Mouse (Mus musculus): ENCODE measurements around the gene Dbn1. TPM values are rescaled to one million over a fixed set of nuclear protein-coding genes. Genes with fewer than 3 reads are reported as not detected.

Gene Dbn1
- total RNA-seq, 2 experiments from 2014 or later = 2.9 TPM; not detected in 1

DNA sequence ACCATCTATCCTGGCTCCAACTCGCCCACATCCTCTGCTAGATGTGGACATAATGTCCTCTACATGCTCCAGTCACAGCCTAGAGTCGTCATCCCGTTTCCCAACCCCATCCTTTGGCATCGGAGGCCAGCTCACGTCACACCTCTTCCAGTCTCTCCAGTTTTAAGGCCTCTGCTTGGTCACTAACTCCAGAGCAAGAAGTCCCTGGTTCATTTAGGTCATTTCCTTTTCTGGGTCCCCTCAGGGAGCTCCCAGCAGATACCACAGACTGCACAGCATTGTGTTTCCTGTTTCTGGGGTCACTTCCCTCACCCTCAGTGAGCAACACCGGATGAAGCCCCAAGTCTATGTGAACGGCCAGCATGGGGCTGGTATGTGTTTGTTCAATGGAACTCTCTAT lies 8.9 kb downstream of the Dbn1 start:
- ATAC-seq (ENCODE audit: poor library complexity, severe bottlenecking) = peak; percentile 89

DNA sequence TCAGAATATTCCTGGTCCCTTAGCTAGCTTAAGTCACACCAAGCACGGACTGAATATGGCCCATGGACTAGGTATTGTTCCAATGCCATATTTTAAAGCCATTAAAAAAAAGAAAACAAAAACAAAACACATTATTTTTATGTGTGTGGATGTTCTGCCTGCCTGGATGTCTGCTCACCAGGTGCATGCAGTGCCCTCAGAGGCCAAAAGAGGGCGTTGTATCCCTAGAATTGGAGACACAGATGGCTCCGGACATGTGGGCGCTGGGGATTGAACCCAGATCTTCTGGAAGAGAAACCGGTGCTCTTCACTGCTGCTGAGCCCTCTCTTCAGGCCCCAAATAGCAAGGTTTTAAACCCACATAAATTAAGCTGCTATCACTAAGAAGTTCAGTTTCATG lies 9.9 kb downstream of the Dbn1 start:
- no peak for ATAC-seq (ENCODE audit: poor library complexity, severe bottlenecking)

DNA sequence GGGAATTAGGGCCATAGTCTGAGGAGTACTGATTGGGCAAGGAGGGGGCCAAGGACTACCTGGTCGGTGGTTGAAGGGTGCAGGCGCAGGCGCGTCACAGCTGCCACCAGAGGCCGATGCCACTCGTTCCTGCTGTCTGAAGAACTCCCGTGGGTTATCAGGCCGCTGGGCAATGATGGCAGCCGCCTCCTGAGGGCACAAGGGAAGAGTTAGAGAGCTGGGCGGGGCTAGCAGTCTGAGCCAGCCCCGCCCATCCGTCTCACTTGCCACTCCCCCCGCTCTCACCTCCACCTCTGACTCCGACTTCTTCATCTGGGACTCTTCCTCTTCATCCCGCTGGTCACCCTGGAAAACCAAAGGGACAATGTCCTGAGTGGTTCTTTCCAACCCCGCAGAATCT lies 10.4 kb downstream of the Dbn1 start:
- ATAC-seq (ENCODE audit: poor library complexity, severe bottlenecking) = no peak

DNA sequence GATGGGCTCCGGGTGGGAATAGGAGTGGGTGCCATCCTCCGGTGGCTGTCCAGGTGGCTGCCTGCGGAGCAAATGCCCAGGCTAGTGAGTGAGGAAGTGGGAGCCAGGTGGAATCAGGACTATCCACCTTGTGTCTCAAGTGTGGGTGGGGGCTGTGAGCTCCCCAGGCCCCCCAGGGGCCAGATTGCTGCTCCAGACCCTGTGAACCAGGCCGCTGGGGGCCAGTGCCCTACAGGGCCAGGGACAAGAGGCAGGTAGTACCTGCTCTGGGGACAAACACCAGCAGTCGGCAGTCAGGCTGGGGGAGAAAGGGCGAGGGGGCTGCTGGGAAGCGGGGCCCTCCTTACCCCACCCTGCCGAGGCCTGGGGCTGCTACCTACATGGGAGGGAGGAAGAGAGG lies 11.7 kb downstream of the Dbn1 start:
- no peak for ATAC-seq (ENCODE audit: poor library complexity, severe bottlenecking)

DNA sequence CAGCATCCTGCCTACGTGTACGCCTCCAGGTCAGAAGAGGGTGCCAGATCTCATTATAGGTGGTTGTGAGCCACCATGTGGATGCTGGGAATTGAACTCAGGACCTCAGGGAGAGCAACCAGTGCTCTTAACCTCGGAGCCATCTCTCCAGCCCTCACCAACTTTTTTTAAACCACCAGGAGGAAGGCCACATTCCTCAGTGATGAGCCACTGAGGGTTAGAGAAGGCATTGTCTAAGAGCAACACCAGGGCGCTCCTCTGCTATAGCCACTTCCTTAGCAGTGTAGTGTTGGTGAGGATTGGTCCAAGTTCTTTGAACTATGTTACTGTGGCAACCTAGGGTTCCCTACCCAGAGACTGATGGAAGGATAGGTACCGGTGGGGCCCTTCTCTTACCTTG lies 12.2 kb downstream of the Dbn1 start:
- no peak for ATAC-seq (ENCODE audit: poor library complexity, severe bottlenecking)

DNA sequence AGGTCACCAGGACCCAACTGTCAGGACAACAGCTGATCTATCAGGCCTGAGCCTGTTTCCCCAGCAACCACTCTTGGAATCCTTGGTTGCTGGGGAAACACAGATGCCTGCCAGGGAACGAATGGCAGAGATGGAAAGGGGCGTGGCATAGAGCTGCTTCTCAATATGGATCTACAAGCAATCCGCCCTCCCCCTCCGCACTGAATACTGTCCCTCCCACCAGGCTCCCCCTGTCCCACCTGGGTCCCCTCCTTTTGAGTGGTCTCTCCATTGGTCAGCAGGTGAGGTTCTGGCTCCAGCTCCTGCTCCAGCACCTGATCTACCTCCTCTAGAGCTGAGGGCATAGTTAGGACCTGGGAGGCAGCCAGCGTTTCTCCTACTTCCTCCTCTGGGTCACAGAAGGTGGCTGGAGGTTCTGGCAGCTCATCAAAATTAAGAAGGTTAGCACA lies 13.3 kb downstream of the Dbn1 start:
- ATAC-seq (ENCODE audit: poor library complexity, severe bottlenecking) = no peak

DNA sequence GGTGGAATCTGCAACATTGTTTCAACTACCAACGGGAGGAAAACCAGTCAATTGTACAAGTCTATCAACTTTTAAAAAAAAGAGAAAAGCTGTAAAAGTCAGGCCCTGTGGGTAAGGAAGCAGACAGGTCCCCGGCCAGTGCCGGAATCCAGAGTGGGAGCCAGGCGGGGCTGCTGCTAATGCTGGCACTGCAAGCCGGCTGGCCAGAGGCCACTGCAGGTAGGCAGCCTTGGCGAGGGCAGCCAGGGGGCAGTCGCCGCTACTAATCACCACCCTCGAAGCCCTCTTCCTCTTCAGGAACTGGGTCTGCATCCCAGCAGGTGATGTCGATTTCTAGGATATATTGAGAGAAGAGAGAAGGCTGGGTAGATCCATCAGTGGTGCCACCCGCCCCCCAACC lies 13.9 kb downstream of the Dbn1 start:
- ATAC-seq (ENCODE audit: poor library complexity, severe bottlenecking) = no peak

DNA sequence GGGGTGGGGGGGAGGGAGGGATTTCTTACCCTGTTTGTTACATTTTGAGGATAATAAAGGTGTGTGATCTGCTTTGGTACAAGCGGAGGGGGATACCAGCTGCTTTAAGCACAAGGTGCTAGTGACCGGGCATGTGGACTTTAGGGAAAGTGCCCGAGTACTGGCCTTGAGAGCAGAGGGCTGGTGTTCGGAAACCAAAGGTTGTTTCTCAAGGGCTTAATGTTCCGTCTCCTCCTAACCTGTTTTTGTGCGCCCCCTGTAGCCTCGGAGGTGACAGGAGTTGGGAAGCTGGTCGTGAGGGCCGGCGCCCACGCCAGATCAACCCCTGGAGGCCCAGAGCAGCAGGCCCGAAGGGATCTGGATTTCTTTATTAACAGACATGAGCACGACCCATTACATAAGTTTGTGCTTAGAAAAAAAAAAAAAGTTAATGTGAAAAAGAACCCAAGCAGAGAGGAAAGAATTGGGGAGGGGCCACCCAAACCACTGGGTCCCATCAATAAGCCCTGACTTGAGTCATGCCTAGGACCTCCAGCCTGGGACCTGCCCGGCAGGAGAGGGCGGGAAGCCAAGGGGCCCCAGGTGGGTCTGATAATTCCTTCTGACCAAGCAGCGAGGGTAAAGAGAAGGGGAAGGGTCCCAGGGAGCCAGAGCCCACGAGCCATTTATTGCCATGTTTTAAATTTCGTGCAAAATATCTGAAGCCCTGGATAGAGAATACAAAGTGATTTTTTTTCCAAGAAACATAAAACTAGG lies 14.7 kb downstream of the Dbn1 start:
- ATAC-seq (ENCODE audit: poor library complexity, severe bottlenecking) = no peak

DNA sequence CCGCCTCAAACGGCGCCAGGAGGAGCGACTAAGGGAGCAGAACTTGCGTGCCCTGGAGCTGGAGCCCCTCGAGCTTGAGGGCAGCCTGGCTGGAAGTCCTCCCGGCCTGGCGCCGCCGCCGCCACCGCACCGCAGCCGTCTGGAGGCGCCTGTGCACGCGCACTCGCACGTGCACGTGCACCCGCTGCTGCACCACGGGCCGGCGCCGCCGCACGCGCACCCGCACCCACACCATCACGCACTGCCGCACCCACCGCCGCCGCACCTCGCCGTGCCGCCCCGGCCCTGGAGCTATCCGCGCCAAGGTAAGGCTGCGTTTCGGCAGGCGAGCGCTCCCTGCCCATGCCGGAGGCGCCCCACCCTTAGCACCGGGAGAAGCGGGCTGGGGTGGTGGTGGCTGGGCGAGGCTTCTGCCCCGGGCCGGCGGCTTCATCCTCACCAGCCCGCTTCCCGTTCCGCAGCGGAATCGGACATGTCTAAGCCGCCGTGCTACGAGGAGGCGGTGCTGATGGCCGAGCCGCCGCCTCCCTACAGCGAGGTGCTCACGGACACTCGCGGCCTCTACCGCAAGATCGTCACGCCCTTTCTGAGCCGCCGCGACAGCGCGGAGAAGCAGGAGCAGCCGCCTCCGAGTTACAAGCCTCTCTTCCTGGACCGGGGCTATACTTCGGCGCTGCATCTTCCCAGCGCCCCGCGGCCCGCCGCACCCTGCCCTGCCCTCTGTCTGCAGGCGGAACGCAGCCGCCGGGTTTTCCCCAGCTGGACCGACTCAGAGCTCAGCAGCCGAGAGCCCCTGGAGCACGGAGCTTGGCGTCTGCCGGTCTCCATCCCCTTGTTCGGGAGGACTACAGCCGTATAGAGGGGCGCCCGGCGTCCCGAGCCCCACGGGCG lies 15.5 kb downstream of the Dbn1 start:
- ATAC-seq (ENCODE audit: poor library complexity, severe bottlenecking) = peak; percentile 55

DNA sequence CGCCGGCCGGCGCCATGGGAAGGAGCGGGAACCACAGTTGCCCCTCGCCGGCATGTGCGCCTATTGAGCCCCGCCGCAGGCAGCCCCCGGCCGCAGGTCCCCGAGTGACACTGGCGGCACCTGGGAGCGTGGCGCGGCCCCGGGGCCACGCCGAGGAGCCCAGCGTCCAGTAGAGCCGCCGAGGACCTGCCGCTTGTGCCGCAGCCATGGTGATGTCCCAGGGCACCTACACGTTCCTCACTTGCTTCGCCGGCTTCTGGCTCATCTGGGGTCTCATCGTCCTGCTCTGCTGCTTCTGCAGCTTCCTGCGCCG lies 16.1 kb downstream of the Dbn1 start:
- no peak for ATAC-seq (ENCODE audit: poor library complexity, severe bottlenecking)

DNA sequence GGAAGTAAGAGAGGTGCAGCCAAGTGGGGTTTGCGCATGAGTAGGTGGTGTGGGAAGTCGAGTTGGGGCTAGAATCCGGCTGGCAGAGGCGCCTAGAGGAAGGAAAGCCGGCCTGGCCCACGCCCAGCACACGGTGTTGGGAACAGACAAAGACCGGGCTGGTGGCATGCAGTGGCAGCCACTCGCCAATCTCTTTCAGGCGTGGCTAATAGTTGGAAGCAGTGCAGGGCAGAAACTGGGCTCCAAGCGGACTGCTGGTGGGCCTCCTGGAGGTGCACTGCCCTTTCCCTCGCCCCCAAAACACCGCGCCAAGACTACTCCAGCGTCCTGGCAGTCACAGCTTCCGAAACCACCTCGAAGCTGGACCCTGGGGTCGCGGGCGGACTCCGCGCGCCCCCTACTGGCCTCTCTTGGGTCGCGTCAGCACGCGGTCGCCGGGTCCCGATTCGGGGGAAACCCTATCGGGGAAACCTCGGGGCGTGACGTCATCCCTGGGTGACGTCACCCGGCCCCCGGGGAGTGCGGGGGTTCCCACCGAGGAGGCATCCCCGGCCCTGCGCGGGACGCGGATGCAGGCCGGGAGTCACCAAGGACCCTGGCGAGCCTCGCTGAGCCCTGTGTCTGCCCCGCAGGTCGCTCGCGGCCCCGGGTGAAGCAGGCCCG lies 16.6 kb downstream of the Dbn1 start:
- ATAC-seq (ENCODE audit: poor library complexity, severe bottlenecking) = peak; percentile 54

DNA sequence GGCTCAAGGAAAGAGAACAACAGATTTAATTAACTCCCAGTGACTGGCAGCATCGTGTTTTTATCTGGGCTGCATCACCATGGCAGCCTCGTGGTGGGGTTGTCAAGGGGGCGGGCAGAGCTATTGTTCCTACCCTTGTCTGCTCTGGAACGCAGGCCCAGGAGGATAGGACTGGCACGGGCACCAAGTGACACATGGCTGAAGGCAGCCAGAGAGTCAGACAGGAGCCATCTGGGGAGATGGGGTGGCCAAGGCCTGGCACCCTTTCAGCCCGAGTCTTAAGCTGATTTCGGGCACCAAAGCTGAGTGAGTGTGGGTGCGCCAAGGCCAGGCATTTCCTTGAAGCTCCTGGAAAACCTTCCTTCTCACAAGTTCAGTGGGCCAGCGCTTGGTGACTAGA lies 17.5 kb downstream of the Dbn1 start:
- ATAC-seq (ENCODE audit: poor library complexity, severe bottlenecking) = no peak

DNA sequence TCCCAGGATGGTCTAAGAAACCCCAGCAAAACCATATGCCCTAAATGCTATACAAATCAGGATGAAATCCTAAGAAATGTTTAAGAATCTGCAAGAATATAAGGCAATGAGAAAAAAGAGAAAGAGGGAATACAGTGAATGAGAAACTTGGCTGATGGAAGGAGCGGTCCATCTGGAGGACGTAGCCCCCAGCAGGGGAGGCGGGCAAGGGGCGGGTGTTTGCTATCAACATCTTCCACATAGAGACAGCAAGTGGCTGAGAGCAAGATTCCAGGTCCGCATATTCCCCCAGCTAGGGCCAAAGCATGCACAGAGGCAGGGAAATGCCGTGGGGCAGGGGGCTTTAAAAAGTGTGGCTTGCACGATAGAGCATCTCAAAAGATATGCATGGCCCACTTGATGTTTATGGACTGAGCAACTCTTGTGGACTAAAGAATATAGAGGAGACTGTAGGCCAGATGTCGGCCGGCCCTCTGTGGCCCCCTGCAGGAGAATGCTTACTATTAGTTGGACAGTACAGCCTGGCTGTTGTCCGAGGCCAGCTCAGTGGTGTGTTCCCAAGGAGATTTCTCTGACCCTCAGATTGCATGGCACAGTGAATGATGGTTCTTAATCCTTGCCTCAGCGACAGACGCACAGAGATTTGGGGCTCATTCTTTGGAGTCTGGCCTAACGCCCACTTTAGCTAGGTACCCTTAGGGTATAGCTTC lies 18.9 kb downstream of the Dbn1 start:
- no peak for ATAC-seq (ENCODE audit: poor library complexity, severe bottlenecking)

DNA sequence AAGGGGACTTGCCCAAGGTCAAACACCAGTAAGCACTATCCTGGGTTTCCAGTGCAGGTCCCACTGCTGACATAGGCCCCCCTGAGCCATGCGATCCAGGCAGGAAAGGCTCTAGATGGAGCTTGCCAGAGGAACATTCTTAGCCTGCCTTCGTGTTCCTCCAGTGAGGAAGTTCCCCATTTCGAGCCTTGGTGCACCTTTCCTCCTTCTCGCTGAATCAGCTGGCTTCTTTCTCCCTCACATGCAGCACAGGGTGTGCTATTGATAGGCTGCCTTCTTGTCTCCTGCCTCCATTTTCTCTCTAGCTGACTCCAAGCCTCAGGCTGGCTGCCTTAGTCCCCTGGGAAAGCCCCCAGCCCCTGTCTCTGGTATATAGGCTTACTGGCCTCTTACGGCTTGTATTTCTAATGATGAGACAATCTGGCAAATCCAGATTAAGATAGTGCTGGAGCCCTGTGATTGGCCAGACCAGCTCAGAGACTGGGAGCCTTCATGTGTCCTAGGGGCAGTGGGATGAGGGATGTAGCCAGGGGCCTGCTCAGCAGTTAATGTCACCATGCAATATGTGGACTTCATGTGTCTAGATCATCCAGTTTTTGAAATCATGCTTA lies 22.0 kb downstream of the Dbn1 start:
- ATAC-seq (ENCODE audit: poor library complexity, severe bottlenecking) = peak; percentile 31; the same call in 1 of the 2 replicates

DNA sequence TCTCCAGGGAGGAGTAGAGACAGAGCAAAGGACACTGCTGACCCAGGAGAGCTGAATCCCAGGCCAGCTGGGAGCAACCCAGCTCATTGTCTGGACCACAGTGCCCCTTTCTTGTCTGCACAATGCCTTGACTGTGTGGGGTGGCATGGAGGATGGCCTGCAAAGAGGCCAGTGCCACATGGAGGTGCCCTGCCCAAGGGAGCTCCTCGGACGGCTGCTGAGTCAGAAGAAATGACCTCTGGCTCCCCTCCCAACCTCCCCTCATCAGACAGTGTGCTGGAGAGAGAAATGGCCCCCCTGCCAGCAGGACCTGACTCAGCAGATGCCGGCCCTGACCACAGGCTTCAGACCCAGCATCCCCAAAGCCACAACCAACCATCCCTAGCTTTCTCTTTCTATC lies 22.7 kb downstream of the Dbn1 start:
- ATAC-seq (ENCODE audit: poor library complexity, severe bottlenecking) = peak; percentile 27

DNA sequence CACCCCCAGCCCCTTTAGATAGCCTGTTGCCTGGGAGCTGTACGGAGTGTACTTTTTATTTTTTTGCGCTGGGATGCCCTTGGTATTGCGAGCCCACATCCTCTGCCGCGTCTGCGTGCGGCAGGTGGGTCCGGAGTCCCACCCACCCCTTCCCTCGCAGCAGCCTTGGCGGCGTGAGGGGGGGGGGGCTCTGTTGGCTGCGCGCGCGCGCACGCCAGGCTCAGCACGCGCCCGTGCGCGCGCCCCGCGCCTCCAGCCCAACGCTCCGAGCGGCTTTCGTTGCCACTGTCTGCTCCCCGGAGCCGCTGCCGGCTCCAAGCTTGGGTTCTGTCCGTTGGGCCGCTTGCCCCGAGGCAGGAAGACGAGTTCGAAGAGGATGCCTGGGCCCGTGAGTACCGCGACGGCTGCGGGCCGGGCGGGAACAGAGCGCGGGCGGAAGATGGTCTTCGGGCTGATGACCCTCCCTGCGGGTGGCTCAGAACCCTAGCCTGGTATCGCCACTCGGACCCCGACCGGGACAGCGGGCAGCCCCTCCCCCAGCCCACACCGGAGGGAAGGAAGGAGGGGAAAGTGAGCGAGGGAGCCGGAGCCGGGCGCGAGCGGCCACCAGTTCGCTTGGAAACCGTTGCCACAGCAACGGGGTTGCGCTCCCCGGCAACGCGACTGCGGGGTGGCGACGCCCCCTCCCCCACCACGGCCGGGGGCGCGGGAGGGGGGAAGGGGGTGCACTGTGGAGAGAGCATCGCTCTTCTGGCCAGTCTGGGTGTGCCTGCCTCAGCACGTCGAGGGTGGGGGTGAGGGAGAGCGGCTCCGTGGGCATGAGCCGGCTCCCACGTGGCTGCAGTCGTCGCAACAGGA lies 23.7 kb downstream of the Dbn1 start, which contains the start of gene Prr7:
Gene Prr7 (plus strand): TSS at position 241 of the 858 bp plus-strand sequence.
- ATAC-seq (ENCODE audit: poor library complexity, severe bottlenecking) = peak; percentile 21; the same call in 1 of the 2 replicates

DNA sequence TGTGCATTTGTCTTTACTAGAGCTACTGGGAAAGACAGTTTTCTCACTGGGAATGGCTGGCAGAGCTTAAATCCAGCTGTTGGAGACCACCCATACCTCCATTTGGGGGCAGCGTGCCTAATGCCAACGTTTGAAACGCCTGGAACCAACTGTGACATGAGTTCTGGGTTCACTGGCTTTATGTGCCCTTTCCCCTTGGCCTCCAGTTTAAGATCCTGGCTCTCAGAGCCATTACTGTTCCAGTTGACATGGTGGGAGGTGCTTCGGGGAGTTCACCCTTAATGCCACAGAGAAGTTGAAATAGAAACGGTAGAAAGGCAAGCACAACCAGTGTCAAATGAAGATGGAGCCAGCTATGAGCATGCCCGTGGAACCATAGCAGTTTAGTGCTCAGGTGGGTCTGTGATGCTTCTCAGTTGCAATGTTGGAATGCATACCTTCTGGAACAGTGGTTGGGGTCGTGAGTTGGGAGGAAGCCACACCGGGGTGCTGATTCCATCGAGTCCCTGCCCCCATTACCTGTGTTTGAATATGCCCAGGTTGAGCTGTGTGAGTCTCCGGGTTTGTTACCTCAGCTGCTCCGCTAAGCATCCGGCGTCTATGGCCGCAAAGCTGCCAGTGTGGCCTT lies 24.4 kb downstream of the Dbn1 start:
- ATAC-seq (ENCODE audit: poor library complexity, severe bottlenecking) = no peak

DNA sequence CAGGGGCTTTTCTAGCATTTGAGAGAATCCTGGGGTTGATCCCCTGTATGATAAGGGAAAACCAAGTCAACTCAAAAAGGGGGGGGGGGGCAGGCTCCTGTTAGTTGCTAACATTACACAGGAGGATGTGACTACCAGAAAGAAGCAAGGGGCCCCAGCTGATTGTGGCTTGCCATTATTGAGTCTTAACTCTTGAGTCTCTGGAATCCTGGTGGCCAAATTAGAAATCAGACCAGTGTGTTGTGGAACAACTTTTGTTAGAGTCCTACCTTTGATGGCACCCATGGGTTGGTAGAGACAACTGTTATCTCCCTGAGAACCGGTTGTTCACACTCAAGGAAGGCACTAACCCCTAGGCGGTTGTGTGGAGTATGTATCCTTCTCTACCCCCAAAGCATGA lies 24.9 kb downstream of the Dbn1 start:
- no peak for ATAC-seq (ENCODE audit: poor library complexity, severe bottlenecking)
